Comparison of ENCODE assay signal across 8 mouse cellular contexts in genomic region chr17:79580264-79580920, GRCm38 (mm10). TPM values are rescaled to one million over a fixed set of nuclear protein-coding genes. Genes with fewer than 3 reads are reported as not detected.
A peak's percentile ranks its signal among the peaks of the same experiment; 100 is the strongest.
DNase-seq lines count a peak whose midpoint lies in the region; ATAC-seq and TF ChIP-seq lines count a peak whose summit lies in the region.

No protein-coding gene starts in this region.

- TF ChIP-seq CTCF in ES-Bruce4 (IDR thresholded peaks at IDR 0.05; ENCODE audit: low read depth, low read length) = peak; percentile 71
- peak; percentile 80 for TF ChIP-seq CTCF in liver, embryonic 14.5 days (IDR thresholded peaks at IDR 0.05; ENCODE audit: low read depth)

- H3K27ac ChIP-seq in ES-Bruce4 (ENCODE audit: insufficient read depth, low read length) = no peak overlapping the region
- H3K27ac ChIP-seq in forebrain, embryonic 12.5 days = no peak overlapping the region
- no peak overlapping the region for H3K27ac ChIP-seq in liver, embryonic 14.5 days
- H3K27ac ChIP-seq in neural tube, embryonic 14.5 days (ENCODE audit: low read depth, low read length) = no peak overlapping the region

- H3K4me3 ChIP-seq in ES-Bruce4 (ENCODE audit: low read depth, low read length) = no peak overlapping the region
- H3K4me3 ChIP-seq in forebrain, embryonic 12.5 days (replicated peaks) = no peak overlapping the region
- no peak overlapping the region for H3K4me3 ChIP-seq in liver, embryonic 14.5 days (ENCODE audit: insufficient read depth in 1 of 2, low read depth in 2 of 2, low read length in 2 of 2)
- no peak overlapping the region for H3K4me3 ChIP-seq in neural tube, embryonic 14.5 days (ENCODE audit: low read depth, low read length)

- no peaks in the 10 kb centered on the region for H3K9me3 ChIP-seq in ES-Bruce4 (replicated peaks; ENCODE audit: control insufficient read depth, insufficient read depth, low read length, poor library complexity, severe bottlenecking)
- no peaks in the 10 kb centered on the region for H3K9me3 ChIP-seq in forebrain, embryonic 12.5 days
- no peaks in the 10 kb centered on the region for H3K9me3 ChIP-seq in liver, embryonic 14.5 days (ENCODE audit: control insufficient read depth, low read length)
- H3K9me3 ChIP-seq in neural tube, embryonic 14.5 days (ENCODE audit: control insufficient read depth, low read length) = no peaks in the 10 kb centered on the region

- H3K36me3 ChIP-seq in ES-Bruce4 (ENCODE audit: control insufficient read depth, insufficient read depth, low read length, poor library complexity, severe bottlenecking) = no peaks in the 10 kb centered on the region
- H3K36me3 ChIP-seq in forebrain, embryonic 12.5 days (replicated peaks) = no peaks in the 10 kb centered on the region
- H3K36me3 ChIP-seq in liver, embryonic 14.5 days (replicated peaks; ENCODE audit: control insufficient read depth, insufficient read depth, low read depth) = no peaks in the 10 kb centered on the region
- H3K36me3 ChIP-seq in neural tube, embryonic 14.5 days (ENCODE audit: control insufficient read depth, insufficient read depth, low read length) = no peaks in the 10 kb centered on the region

- no peak overlapping the region for H3K4me2 ChIP-seq in forebrain, embryonic 12.5 days
- no peak overlapping the region for H3K4me2 ChIP-seq in liver, embryonic 14.5 days (ENCODE audit: low read depth)
- H3K4me2 ChIP-seq in neural tube, embryonic 14.5 days (ENCODE audit: low read depth, low read length) = no peak overlapping the region

- WGBS in forebrain, embryonic 12.5 days = 68% methylated on average over 6 of the region's 6 CpGs
- 54% methylated on average over 6 of the region's 6 CpGs for WGBS in liver, embryonic 14.5 days (ENCODE audit: insufficient replicate concordance)
- WGBS in neural tube, embryonic 14.5 days = 72% methylated on average over 6 of the region's 6 CpGs

- DNase-seq in c-Kit-positive CD71-positive TER-119-negative erythroid progenitor cells, embryonic 14.5 days (ENCODE audit: low read depth) = peak; percentile 44
- peak; percentile 74 to 86 for DNase-seq in heart, postnatal 14 days
- DNase-seq in kidney, postnatal 36 days = peak; percentile 63 to 88
- peak; percentile 22 to 33 (median 32) for DNase-seq in liver, embryonic 14.5 days (ENCODE audit: low read depth in 3 of 3, low spot score in 3 of 3)
- DNase-seq in testis, postnatal 14 days (ENCODE audit: low spot score) = peak; percentile 50

- TF ChIP-seq POLR2A in ES-Bruce4 (IDR thresholded peaks at IDR 0.05; ENCODE audit: insufficient read depth, low read length) = no peak

- H3K4me1 ChIP-seq in ES-Bruce4 (ENCODE audit: control insufficient read depth, insufficient read depth, low read length) = no peaks in the 10 kb centered on the region
- H3K4me1 ChIP-seq in forebrain, embryonic 12.5 days = no peaks in the 10 kb centered on the region
- H3K4me1 ChIP-seq in liver, embryonic 14.5 days (replicated peaks; ENCODE audit: control insufficient read depth in 2 of 2, insufficient read depth in 2 of 2, low read length in 1 of 2) = no peaks in the 10 kb centered on the region; a peak in 1 of 4 replicates
- no peaks in the 10 kb centered on the region for H3K4me1 ChIP-seq in neural tube, embryonic 14.5 days (ENCODE audit: control insufficient read depth, insufficient read depth, low read length)

- TF ChIP-seq EP300 in ES-Bruce4 (IDR thresholded peaks at IDR 0.05; ENCODE audit: insufficient read depth, low read depth, low read length) = no peak
- no peak for TF ChIP-seq EP300 in liver, embryonic 14.5 days (IDR thresholded peaks at IDR 0.05; ENCODE audit: low read depth)

- no peaks in the 10 kb centered on the region for H3K27me3 ChIP-seq in ES-Bruce4 (ENCODE audit: control insufficient read depth, insufficient read depth, low read length, poor library complexity, severe bottlenecking)
- H3K27me3 ChIP-seq in forebrain, embryonic 12.5 days = no peaks in the 10 kb centered on the region
- H3K27me3 ChIP-seq in liver, embryonic 14.5 days (ENCODE audit: control insufficient read depth, insufficient read depth, low read length) = no peaks in the 10 kb centered on the region
- H3K27me3 ChIP-seq in neural tube, embryonic 14.5 days (ENCODE audit: control insufficient read depth, insufficient read depth, low read length) = no peaks in the 10 kb centered on the region

- H3K9ac ChIP-seq in ES-Bruce4 (ENCODE audit: low read depth, poor library complexity, severe bottlenecking) = no peak overlapping the region
- H3K9ac ChIP-seq in forebrain, embryonic 12.5 days = no peak overlapping the region
- no peak overlapping the region for H3K9ac ChIP-seq in liver, embryonic 14.5 days (replicated peaks)
- no peak overlapping the region for H3K9ac ChIP-seq in neural tube, embryonic 14.5 days (replicated peaks; ENCODE audit: low read depth, low read length)

- peak; percentile 87 for ATAC-seq in forebrain, embryonic 12.5 days (ENCODE audit: low FRiP score)
- no peak for ATAC-seq in liver, embryonic 14.5 days (ENCODE audit: insufficient read depth)
- ATAC-seq in neural tube, embryonic 14.5 days (ENCODE audit: low read depth) = peak; percentile 87

- intact Hi-C loops in heart, postnatal 14 days (cut with DNase I) = loop anchor here (1.0 to 10.0 kb wide), 2 partner anchors 469 to 606 kb away; no protein-coding TSS in a partner anchor

RNA-seq across cellular contexts. Expression of gene Rmdn2, which starts 31.3 kb away (rescaled TPM):
- 2.0 and 3.0 TPM in 2 replicates for polyA plus RNA-seq in ES-Bruce4 (2011; ENCODE audit: insufficient read depth, insufficient read length, low read depth, missing spikeins)
- polyA plus RNA-seq in forebrain, embryonic 12.5 days (2016; fragmentation: Nextera tagmentation; extraction: Ambion mirVana) = 5.3 and 5.4 TPM in 2 replicates
- 1 to 10 TPM; 9.0 to 9.8 TPM for total RNA-seq in heart, postnatal 14 days (2021)
- polyA plus RNA-seq in liver, embryonic 14.5 days (2012; rRNA removed) = 1.1 and 2.2 TPM in 2 replicates
- polyA plus RNA-seq in liver, embryonic 14.5 days (2014; fragmentation: Nextera tagmentation; extraction: Ambion mirVana) = 3.1 and 5.3 TPM in 2 replicates
- polyA plus RNA-seq in neural tube, embryonic 14.5 days (2014; fragmentation: Nextera tagmentation; extraction: Ambion mirVana) = 9.9 and 11.0 TPM in 2 replicates
